Mouse (Mus musculus) brown adipose tissue, adult 24 weeks (tissue): ENCODE measurements around the gene Xrcc5. TPM values are rescaled to one million over a fixed set of nuclear protein-coding genes. Genes with fewer than 3 reads are reported as not detected.

Experiments
- H3K27ac ChIP-seq: fragments of 200-500 bp; replicated peaks from 2 replicates; pipeline ENCODE4 v1.5.1; 2012; ENCODE audit warnings: low read depth, mild to moderate bottlenecking, low read length
- H3K4me1 ChIP-seq: fragments of 200-500 bp; 2 replicates; pipeline ENCODE4 v1.6.1; 2012; ENCODE audit warnings: low read length, mixed read lengths; ENCODE audit not compliant: control insufficient read depth, insufficient read depth, insufficient read length
- H3K4me3 ChIP-seq: fragments of 200-500 bp; 2 replicates; pipeline ENCODE4 v1.5.1; 2012; ENCODE audit warnings: low read depth, mild to moderate bottlenecking, low read length, moderate library complexity; ENCODE audit not compliant: insufficient read depth
- polyA plus RNA-seq: library from polyadenylated mRNA; stranded (reverse); fragments of >200 nt; gene quantifications from 2 replicates; pipeline ENCODE4 v1.2.4, GENCODE M21; 2012; ENCODE audit not compliant: missing spikeins, insufficient read depth, insufficient read length

Xrcc5 gene
- polyA plus RNA-seq, 1 experiment, result 6.1 TPM

DNA sequence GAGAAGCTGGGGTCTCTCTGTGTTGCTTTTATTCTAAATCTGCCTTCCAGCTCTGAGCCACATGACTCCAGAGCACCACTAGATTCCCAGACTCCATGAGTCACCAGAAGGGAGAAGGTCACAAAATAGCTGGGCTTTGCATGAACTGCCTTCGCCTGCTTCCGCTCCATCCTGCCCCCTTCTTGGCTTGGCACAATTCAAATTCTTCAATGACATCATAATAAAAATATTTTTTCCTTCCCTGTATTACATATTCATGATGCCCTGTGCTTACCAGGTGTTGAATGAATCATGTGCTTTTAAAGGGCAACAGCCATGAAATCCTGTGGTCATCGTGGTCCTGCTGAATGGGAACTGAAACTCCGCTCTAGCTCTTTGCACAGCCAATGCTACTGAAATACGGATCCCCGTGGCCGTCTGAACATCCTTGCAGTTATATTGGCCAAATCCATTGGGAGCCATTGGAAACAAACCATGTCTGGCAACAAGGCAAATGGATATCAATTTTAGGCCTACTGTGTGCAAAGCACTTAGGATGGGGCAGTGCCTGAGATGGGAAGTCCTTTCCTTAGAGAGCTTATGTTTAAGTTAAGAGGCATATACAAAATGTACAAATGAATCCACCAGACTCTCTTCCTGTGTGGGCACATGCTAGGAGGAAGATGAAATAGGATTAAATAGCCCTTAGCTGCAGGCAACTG, 122.0 kb downstream of the Xrcc5 start:
- Histone ChIP-seq H3K27ac (no peak overlapping the region), H3K4me1 (no peaks in the 10 kb centered on the region), H3K4me3 (no peak overlapping the region)

DNA sequence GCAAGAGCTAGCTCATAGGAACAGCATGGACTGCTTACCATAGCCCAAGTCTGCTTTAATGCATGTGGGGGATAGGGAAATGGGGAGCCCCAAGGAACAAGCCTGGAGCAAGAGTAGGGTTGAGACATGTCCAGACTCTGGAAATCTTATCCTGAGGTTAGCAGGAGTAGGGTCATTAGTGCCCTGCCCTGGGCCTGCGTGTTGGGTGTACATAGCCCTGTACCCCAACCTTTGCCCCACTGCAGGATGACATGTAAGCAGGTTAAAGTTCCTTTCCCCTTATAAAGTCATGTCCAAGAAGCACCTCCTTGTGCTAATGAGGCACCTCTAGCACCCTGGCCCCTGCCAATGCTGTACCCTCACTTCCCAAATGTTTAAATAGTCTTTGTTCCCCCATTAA, 125.4 kb downstream of the Xrcc5 start:
- H3K4me1 ChIP-seq, result no peaks in the 10 kb centered on the region
- H3K27ac ChIP-seq, result no peak overlapping the region
- no peak overlapping the region for H3K4me3 ChIP-seq

DNA sequence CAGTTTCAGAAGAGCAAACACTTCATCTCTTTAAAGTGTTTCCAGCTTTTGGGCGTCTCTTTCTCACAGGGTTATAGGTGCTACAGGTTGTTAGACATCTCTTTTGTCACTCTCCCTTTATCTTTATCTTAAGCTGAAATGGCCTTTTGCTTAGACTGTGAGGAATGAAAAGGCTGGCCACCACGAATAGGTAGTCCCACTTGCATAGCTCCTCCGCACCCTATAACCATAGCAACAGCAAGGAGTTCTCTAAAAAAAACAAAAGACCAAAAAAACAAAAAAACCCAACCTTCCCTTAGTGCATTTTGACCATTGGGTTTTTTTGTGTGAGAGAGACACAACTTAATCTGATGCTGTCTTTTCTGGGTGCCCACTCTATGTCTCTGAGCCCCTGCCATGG, 127.3 kb downstream of the Xrcc5 start:
- H3K4me1 ChIP-seq, result no peaks in the 10 kb centered on the region
- H3K4me3 ChIP-seq, result no peak overlapping the region
- H3K27ac ChIP-seq, result no peak overlapping the region

DNA sequence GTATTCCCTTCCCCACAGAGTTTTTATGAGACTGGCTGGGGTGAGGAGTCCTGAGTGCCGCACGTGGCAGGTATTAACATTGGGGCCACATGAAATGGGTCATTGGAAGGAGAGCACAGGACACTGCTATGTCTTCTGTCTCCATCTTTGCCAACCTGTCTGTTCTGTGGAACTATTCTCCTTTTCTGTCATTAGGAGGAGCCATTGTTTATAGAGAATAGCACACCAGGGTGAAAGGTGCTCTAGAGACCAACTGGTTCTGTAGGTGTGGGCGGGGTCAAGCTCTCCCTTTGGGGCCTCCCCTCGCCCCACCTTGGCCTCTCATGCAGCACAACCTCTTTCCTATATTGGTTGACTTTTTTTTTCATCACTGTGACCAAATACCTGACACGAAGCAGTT, 129.7 kb downstream of the Xrcc5 start:
- no peak overlapping the region for H3K4me3 ChIP-seq
- no peak overlapping the region for H3K27ac ChIP-seq
- no peaks in the 10 kb centered on the region for H3K4me1 ChIP-seq

DNA sequence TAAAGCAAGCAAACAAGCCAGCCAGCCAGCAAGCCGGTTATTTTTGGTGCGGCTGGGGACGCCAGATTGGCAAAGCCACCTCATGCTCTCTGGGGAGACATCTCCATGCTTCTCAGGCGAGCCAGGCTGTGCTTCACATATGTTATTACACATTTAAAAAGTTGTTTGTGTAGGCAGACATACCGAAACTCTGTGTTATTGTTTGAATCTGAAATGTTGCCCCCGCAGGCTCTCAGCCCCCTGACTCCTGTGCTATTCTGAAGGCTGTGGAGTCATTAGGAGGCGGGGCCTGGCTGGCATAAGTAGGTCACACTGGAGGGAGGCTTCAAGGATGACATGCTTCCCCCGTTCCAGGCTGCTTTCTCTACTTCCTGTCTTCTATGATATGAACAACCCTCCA, 131.9 kb downstream of the Xrcc5 start:
- H3K4me3 ChIP-seq, result no peak overlapping the region
- no peak overlapping the region for H3K27ac ChIP-seq
- H3K4me1 ChIP-seq, result no peaks in the 10 kb centered on the region

DNA sequence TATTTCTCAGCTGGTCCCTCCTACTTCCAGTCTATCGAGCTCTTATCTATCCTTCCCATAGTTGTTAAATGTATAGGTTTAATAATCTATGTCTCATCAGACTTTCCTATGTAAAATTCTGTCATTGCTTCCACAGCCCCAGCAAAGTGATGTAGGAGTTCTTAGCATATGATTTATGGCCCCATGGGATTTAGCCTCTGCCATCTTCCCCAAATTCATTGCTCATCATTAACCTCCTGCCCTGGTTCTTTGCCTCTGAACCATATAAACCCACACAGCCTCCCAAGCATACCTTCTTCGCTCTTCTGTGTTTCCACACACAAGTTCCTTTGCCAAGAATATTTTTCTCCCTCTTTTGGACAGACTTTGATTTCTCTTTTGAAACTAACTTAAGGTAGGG, 135.5 kb downstream of the Xrcc5 start:
- Histone ChIP-seq H3K4me1 (no peaks in the 10 kb centered on the region), H3K4me3 (no peak overlapping the region), H3K27ac (no peak overlapping the region)

Other genes starting within 250 kb of the Xrcc5 start
- gene Mreg, start 95.1 kb upstream of the Xrcc5 start, polyA plus RNA-seq, result 3.6 and 6.4 TPM in 2 replicates
- gene Pecr, start 23.1 kb upstream of the Xrcc5 start, polyA plus RNA-seq, result 37.3 and 39.8 TPM in 2 replicates
- not detected in 2 replicates for gene Tmem169, start 23.1 kb upstream of the Xrcc5 start, polyA plus RNA-seq
- gene March4, start 229.5 kb downstream of the Xrcc5 start, polyA plus RNA-seq, result not detected in 2 replicates